Mouse (Mus musculus): ENCODE measurements around the gene Bri3bp. TPM values are rescaled to one million over a fixed set of nuclear protein-coding genes. Genes with fewer than 3 reads are reported as not detected.
"Not testable (repeated sequence)": the region's sequence is repeated elsewhere in the genome, so short reads cannot be mapped to it uniquely, and the experiment has no call there.

The Bri3bp gene
- polyA plus RNA-seq, 1 experiment from 2014 or later, result 41.6 TPM

DNA sequence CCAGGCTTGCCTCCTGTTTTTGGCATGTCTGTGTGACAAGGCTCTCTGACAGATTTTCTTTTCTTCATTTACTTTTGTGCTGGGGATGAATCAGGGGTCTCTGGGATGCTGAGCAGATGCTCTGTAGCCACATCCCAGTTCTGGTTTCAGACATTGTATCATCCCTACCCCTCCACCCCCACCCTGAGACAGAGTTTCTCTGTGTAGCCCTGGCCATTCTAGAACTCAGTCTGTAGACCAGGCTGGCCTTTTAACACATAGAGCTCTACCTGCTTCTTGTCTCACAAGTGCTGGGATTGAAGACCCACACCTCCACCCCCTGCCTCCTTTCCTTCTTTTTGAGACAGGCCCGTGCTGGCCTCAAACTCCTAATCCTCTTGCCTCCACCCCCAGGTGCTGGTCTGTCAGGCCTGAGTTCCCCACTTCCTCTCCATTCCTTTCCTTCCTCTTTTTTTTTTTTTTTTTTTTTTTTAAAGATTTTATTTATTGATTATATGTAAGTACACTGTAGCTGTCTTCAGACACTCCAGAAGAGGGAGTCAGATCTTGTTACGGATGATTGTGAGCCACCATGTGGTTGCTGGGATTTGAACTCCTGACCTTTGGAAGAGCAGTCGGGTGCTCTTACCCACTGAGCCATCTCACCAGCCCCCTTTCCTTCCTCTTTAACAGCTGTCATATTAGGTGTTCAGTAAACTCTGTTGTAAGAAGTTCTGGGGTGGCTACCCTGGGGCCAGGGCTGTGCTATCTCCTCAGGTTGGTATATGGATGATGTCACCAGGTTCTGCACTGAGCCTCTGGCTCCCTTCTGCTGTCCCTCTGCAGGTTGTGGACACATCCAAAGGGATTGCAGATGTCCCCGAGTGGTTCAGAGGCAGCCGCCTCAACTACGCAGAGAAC, 42.6 kb downstream of the Bri3bp start:
- peaks cover 7% of the 10 kb centered on the region; the same call in 1 of the 2 replicates for H3K4me1 ChIP-seq (ENCODE audit: control insufficient read depth, insufficient read depth, low read length)
- no peaks in the 10 kb centered on the region for H3K27me3 ChIP-seq (ENCODE audit: control insufficient read depth, insufficient read depth, low read depth, low read length)
- H3K9ac ChIP-seq (ENCODE audit: low read depth, low read length), result no peak overlapping the region
- no peak overlapping the region for H3K27ac ChIP-seq (ENCODE audit: low read length)
- 0 out of 2 replicates have a peak, but pooled peaks cover 3% of the 10 kb centered on the region for H3K36me3 ChIP-seq (ENCODE audit: control insufficient read depth, insufficient read depth, low read length)
- H3K9me3 ChIP-seq (replicated peaks; ENCODE audit: control insufficient read depth, low read length, poor library complexity, severe bottlenecking), result no peaks in the 10 kb centered on the region
- ATAC-seq, result no peak
- H3K4me3 ChIP-seq (ENCODE audit: low read depth, low read length), result no peak overlapping the region
- no peak overlapping the region for H3K4me2 ChIP-seq (ENCODE audit: low read length)
- 86% methylated on average over 5 of the region's 6 CpGs for WGBS

DNA sequence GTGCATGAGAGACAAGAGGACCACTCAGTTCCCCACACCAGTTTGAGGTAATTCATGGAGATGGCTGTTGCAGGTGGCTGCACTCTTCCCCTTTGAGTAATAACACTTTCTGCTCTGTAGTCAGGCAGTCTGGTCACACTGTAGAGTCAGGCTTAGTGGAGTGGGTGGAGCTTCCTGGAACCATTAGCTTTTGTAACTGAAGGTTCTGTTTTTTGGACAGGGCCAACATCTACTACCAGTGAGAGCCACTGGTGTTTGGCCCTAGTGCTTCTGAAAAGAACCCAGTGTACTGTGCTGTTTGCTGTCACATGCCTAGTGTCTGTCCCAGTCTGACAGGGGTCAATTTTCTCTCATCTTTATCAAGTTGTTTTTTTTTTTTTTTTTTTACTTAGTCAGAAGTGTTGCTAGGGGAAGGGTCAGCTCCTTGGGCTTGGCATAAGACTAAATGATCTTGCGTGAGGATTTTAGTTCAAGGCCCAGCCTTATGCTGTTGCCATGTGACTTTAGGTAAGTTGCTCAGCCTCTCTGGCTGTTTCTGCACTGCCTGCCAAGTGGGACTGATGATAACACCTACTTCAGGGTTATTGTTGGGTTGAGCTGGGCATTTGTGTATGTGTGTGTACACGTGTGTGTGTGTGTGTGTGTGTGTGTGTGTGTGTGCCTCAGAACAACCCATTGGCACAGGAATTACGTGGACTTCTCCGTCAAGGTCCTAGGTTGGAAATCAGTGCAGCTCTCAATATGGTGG, 43.8 kb downstream of the Bri3bp start:
- H3K9ac ChIP-seq (ENCODE audit: low read depth, low read length), result no peak overlapping the region
- no peaks in the 10 kb centered on the region for H3K27me3 ChIP-seq (ENCODE audit: control insufficient read depth, insufficient read depth, low read depth, low read length)
- peaks cover 5% of the 10 kb centered on the region; the same call in 1 of the 2 replicates for H3K36me3 ChIP-seq (ENCODE audit: control insufficient read depth, insufficient read depth, low read length)
- ATAC-seq, result no peak
- 90% methylated on average over 4 of the region's 4 CpGs for WGBS
- no peak overlapping the region for H3K4me2 ChIP-seq (ENCODE audit: low read length)
- H3K9me3 ChIP-seq (replicated peaks; ENCODE audit: control insufficient read depth, low read length, poor library complexity, severe bottlenecking), result no peaks in the 10 kb centered on the region
- H3K4me3 ChIP-seq (ENCODE audit: low read depth, low read length), result no peak overlapping the region
- H3K4me1 ChIP-seq (ENCODE audit: control insufficient read depth, insufficient read depth, low read length), result 0 out of 2 replicates have a peak, but pooled peaks cover 2% of the 10 kb centered on the region
- H3K27ac ChIP-seq (ENCODE audit: low read length), result no peak overlapping the region

DNA sequence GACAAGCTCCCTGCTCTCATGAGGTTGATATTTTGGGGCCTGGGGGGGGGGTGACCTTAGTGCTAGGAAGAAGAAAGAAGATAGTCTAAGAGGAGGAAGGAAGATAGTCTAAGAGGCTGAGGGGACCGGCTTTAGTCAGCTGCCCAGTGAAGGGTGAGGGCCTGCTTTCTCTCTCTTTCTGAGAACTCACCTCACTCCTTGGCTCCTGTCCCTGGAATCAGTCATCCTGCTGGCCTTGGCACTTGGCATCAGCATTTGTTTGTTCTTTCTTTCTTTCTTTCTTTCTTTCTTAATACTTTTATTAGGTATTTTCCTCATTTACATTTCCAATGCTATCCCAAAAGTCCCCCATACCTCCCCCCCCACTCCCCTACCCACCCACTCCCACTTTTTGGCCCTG, 44.7 kb downstream of the Bri3bp start:
- Histone ChIP-seq H3K9me3 (replicated peaks; ENCODE audit: control insufficient read depth, low read length, poor library complexity, severe bottlenecking) (no peaks in the 10 kb centered on the region), H3K9ac (ENCODE audit: low read depth, low read length) (no peak overlapping the region), H3K4me1 (ENCODE audit: control insufficient read depth, insufficient read depth, low read length) (no peaks in the 10 kb centered on the region), H3K36me3 (ENCODE audit: control insufficient read depth, insufficient read depth, low read length) (peaks cover 7% of the 10 kb centered on the region; the same call in 1 of the 2 replicates), H3K4me3 (ENCODE audit: low read depth, low read length) (no peak overlapping the region), H3K4me2 (ENCODE audit: low read length) (no peak overlapping the region), H3K27me3 (ENCODE audit: control insufficient read depth, insufficient read depth, low read depth, low read length) (no peaks in the 10 kb centered on the region), H3K27ac (ENCODE audit: low read length) (no peak overlapping the region)
- no peak for ATAC-seq
- WGBS, result 93% methylated on average over 1 of the region's 1 CpGs

DNA sequence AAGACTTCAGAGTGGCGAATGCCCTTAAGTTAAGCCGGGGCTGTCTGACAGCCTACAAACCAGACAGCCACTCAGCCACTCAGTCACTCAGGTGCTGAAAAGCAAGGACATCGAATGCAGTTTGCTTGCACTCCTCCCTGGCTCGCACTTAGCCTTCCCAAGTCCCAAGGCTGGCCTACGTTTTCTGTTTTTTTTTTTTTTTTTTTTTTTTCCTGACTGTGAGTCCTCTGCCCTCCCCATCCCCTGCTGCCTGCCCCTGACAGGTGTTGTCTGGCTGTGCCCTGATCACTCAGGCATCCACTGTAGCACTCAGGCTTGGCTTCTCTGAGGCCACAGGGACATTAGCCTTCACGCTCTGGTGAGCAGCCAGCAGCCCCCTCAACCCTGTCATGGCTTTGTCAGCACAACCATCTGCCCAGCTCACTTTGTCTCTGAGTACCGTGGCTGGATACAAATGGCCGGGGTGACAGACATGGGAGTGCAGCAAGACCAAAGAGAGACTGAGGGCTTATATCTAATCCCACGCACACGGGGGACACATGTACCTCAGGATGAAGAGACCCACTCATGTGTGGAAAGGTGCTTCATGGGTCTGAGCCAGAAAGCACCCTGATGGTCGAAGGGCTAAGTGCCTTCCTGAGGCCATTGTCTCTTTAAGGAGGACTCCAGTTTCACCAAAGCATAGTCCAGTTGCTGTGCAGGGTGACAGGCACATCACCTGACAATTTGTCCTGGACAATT, 46.2 kb downstream of the Bri3bp start:
- no peak for ATAC-seq
- Histone ChIP-seq H3K9ac (ENCODE audit: low read depth, low read length) (no peak overlapping the region), H3K36me3 (ENCODE audit: control insufficient read depth, insufficient read depth, low read length) (peaks cover 11% of the 10 kb centered on the region; the same call in 1 of the 2 replicates), H3K9me3 (replicated peaks; ENCODE audit: control insufficient read depth, low read length, poor library complexity, severe bottlenecking) (no peaks in the 10 kb centered on the region), H3K4me1 (ENCODE audit: control insufficient read depth, insufficient read depth, low read length) (no peaks in the 10 kb centered on the region), H3K4me2 (ENCODE audit: low read length) (no peak overlapping the region), H3K4me3 (ENCODE audit: low read depth, low read length) (no peak overlapping the region), H3K27me3 (ENCODE audit: control insufficient read depth, insufficient read depth, low read depth, low read length) (no peaks in the 10 kb centered on the region), H3K27ac (ENCODE audit: low read length) (no peak overlapping the region)
- WGBS, result 44% methylated on average over 11 of the region's 11 CpGs

DNA sequence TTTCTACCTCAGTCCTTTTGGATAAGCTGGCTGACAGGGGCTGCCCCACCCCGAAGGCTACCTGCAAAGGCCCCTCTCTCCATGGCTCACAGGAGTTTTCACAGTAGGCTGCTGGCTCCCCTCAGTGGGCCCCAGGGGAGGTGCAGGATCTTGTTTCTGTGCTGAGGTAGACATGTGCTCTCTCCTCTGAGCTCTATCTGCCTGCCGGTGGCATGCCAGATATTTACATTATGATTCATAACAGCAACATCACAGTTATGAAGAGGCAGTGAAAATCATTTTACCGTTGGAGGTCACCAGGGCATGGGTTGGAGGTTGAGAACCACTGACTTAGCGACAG, 46.7 kb downstream of the Bri3bp start:
- no peak overlapping the region for H3K27ac ChIP-seq (ENCODE audit: low read length)
- no peak overlapping the region for H3K4me3 ChIP-seq (ENCODE audit: low read depth, low read length)
- no peak for ATAC-seq
- WGBS, result 63% methylated on average over 4 of the region's 4 CpGs
- no peaks in the 10 kb centered on the region for H3K9me3 ChIP-seq (replicated peaks; ENCODE audit: control insufficient read depth, low read length, poor library complexity, severe bottlenecking)
- no peaks in the 10 kb centered on the region for H3K27me3 ChIP-seq (ENCODE audit: control insufficient read depth, insufficient read depth, low read depth, low read length)
- no peak overlapping the region for H3K4me2 ChIP-seq (ENCODE audit: low read length)
- peaks cover 13% of the 10 kb centered on the region; the same call in 1 of the 2 replicates for H3K36me3 ChIP-seq (ENCODE audit: control insufficient read depth, insufficient read depth, low read length)
- no peak overlapping the region for H3K9ac ChIP-seq (ENCODE audit: low read depth, low read length)
- no peaks in the 10 kb centered on the region for H3K4me1 ChIP-seq (ENCODE audit: control insufficient read depth, insufficient read depth, low read length)

DNA sequence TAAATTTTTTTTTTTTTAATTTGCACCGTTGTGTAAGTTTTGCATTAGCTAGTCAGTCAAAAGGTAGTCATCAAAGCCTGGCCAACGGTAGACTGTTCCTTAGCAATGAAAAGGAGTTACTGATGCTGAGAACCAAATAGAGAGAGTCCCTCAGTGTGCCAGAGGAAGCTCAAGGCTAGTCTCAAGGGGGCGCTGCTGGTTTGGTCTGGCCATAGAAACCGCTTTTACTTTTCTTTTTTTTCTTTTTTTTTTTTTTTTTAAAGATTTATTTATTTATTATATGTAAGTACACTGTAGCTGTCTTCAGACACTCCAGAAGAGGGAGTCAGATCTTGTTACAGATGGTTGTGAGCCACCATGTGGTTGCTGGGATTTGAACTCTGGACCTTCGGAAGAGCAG, 47.6 kb downstream of the Bri3bp start:
- H3K4me1 ChIP-seq (ENCODE audit: control insufficient read depth, insufficient read depth, low read length); ATAC-seq; H3K4me3 ChIP-seq (ENCODE audit: low read depth, low read length); H3K27me3 ChIP-seq (ENCODE audit: control insufficient read depth, insufficient read depth, low read depth, low read length); H3K9ac ChIP-seq (ENCODE audit: low read depth, low read length); H3K4me2 ChIP-seq (ENCODE audit: low read length); H3K9me3 ChIP-seq (replicated peaks; ENCODE audit: control insufficient read depth, low read length, poor library complexity, severe bottlenecking); H3K27ac ChIP-seq (ENCODE audit: low read length): not testable (repeated sequence)
- 91% methylated on average over 5 of the region's 5 CpGs for WGBS
- peaks cover 13% of the 10 kb centered on the region; the same call in 1 of the 2 replicates for H3K36me3 ChIP-seq (ENCODE audit: control insufficient read depth, insufficient read depth, low read length)

DNA sequence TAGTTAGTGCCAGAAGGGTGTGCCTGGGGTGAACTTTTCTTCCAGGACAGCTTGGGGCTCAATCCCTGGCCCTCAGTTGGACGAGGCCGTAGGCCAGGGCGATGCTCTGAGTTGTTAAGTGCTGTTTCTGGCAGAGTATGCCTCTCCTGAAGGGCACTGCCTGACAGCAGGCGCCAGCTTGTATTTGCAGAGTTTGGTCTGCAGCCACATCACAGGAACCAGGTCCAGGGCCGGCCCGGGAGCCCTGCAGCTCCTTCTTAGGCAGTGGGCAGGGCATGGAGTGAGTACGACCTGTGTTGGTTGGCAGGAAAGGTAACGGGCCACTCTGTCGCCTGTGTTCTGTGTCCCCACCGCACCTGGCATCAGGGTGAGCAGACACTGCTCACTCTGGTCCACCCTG, 49.7 kb downstream of the Bri3bp start:
- H3K36me3 ChIP-seq (ENCODE audit: control insufficient read depth, insufficient read depth, low read length), result peaks cover 16% of the 10 kb centered on the region
- no peaks in the 10 kb centered on the region for H3K9me3 ChIP-seq (replicated peaks; ENCODE audit: control insufficient read depth, low read length, poor library complexity, severe bottlenecking)
- H3K27ac ChIP-seq (ENCODE audit: low read length), result no peak overlapping the region

DNA sequence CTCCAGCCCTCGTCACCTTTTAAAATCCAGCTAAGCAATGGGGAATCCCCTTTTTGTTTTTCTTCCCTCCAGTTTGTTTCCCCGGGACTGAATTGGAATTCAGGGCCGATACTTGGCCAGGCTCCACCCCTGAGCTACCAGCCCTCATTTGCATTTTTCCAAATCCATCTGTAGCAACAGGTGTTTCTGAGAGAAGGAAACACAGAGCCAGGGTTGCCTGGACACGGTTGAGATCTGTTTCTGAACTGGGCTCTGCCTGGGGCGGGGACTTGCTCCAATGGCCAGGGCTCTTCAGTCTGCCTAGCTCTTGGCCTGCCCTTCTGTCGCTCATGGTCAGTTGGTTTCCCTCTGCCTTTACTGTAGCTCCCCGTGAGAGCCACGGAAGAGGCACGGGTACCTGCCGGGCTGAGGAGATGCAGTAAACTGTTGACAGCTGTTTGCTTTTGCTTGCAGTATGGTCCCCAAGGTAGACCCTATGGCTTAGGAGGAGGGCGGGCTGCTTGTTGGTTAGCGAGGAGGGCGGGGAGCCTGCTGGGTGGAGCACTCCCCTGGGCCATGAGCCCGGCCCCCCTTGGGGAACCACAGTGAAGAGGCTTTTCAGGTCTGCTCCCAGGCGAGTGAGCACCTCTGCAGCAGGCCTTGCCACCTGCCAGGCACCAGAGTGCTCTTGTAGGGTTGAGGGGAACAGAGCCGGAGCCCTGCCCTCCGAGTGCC, 51.2 kb downstream of the Bri3bp start:
- Histone ChIP-seq H3K4me1 (ENCODE audit: control insufficient read depth, insufficient read depth, low read length) (no peaks in the 10 kb centered on the region), H3K27ac (ENCODE audit: low read length) (no peak overlapping the region), H3K9ac (ENCODE audit: low read depth, low read length) (no peak overlapping the region), H3K27me3 (ENCODE audit: control insufficient read depth, insufficient read depth, low read depth, low read length) (no peaks in the 10 kb centered on the region), H3K36me3 (ENCODE audit: control insufficient read depth, insufficient read depth, low read length) (peaks cover 16% of the 10 kb centered on the region), H3K9me3 (replicated peaks; ENCODE audit: control insufficient read depth, low read length, poor library complexity, severe bottlenecking) (no peaks in the 10 kb centered on the region), H3K4me3 (ENCODE audit: low read depth, low read length) (no peak overlapping the region), H3K4me2 (ENCODE audit: low read length) (no peak overlapping the region)
- WGBS, result 57% methylated on average over 17 of the region's 17 CpGs
- no peak for ATAC-seq

More for the DNA sequence above, 49.7 kb downstream of the Bri3bp start:
- ATAC-seq, result no peak
- Histone ChIP-seq H3K4me3 (ENCODE audit: low read depth, low read length) (no peak overlapping the region), H3K9ac (ENCODE audit: low read depth, low read length) (no peak overlapping the region), H3K4me1 (ENCODE audit: control insufficient read depth, insufficient read depth, low read length) (no peaks in the 10 kb centered on the region), H3K27me3 (ENCODE audit: control insufficient read depth, insufficient read depth, low read depth, low read length) (no peaks in the 10 kb centered on the region), H3K4me2 (ENCODE audit: low read length) (no peak overlapping the region)
- WGBS, result 95% methylated on average over 10 of the region's 10 CpGs

Data from midbrain, embryonic 16.5 days (tissue).